Mouse (Mus musculus): ENCODE data around the gene Fam3b.

DNA sequence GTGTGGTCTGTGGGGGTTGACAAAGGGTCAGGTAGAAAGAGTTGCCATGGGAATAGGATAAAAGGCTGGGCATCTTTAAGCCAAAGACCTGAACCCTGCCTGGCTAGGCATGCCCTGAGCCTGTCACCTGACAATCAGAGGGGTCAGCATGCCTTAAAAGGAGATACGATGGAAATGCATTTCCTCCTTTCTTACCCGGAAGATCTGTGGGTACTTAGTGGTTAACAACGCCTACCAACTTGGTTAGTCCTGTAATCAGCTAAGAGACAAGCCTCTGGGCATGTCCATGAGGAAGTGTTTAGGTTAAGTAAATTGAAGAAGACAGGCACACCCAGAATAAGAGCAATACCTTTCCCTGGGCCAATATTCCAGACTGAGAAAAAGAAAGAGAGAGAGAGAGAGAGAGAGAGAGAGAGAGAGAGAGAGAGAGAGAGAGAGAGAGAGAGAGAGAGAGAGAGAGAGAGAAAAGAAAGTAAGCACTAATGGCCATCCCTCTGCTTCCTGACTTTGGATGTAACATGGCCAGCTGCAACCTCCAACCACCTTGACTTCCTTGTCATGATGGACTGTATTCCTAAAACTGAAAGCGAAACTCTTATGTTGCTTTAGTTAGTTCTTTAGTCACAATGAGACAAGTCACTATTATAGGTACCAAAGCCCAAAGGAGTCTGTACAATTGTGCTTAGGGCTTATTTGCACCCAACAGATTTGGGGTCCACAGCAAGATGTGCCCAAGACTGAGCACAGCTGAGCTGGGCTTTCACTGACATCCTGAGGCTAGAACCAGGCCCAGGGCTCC is 46.4 kb downstream of the Fam3b start:
- TF ChIP-seq CTCF (IDR thresholded peaks at IDR 0.05; ENCODE audit: low read depth): no peak
- TF ChIP-seq EP300 (optimal IDR thresholded peaks at IDR 0.05): no peak
